Mouse (Mus musculus) liver (tissue): ENCODE measurements around the gene Oxsm.

Experiments used
- DNase-seq: peaks from one replicate; pipeline ENCODE4 v3.0.0-alpha.2; 2020; ENCODE audit warnings: mixed read lengths

The Oxsm gene

GRCm38 (mm10) chr14:16249171-16249874 is at the start of gene Oxsm, which contains the start of gene Ngly1:
TSS of gene Oxsm (minus strand) at chr14:16249808.
TSS of gene Ngly1 (plus strand) at chr14:16249280.
- DNase-seq = peak; percentile 94

- DNase-seq = no peak
These were observed 47.3 kb upstream of the Oxsm start for GRCm38 (mm10) chr14:16296816-16297468.

- no peak for DNase-seq
These were observed 44.3 kb upstream of the Oxsm start for GRCm38 (mm10) chr14:16293921-16294320.

GRCm38 (mm10) chr14:16293015-16293414 is 43.4 kb upstream of the Oxsm start:
- DNase-seq = no peak

GRCm38 (mm10) chr14:16292371-16292770 is 42.8 kb upstream of the Oxsm start:
- no peak for DNase-seq

GRCm38 (mm10) chr14:16283966-16284365 is 34.4 kb upstream of the Oxsm start:
- no peak for DNase-seq

- DNase-seq = no peak
These were observed 29.6 kb upstream of the Oxsm start for GRCm38 (mm10) chr14:16279196-16279595.

- DNase-seq = no peak
These were observed 24.1 kb upstream of the Oxsm start for GRCm38 (mm10) chr14:16273677-16274076.

- DNase-seq = no peak
These were observed 20.2 kb upstream of the Oxsm start for GRCm38 (mm10) chr14:16269776-16270175.

- DNase-seq = no peak
These were observed 17.4 kb upstream of the Oxsm start for GRCm38 (mm10) chr14:16267028-16267427.

- no peak for DNase-seq
These were observed 12.3 kb upstream of the Oxsm start for GRCm38 (mm10) chr14:16261869-16262268.

- DNase-seq = no peak
These were observed 10.9 kb upstream of the Oxsm start for GRCm38 (mm10) chr14:16260541-16260940.

GRCm38 (mm10) chr14:16256209-16256608 is 6.6 kb upstream of the Oxsm start:
- no peak for DNase-seq

- no peak for DNase-seq
These were observed 6.1 kb upstream of the Oxsm start for GRCm38 (mm10) chr14:16255745-16256144.

GRCm38 (mm10) chr14:16250099-16250498 is 491 bp upstream of the Oxsm start:
- DNase-seq = no peak

- DNase-seq = no peak
These were observed 928 bp downstream of the Oxsm start for GRCm38 (mm10) chr14:16248603-16249157.

GRCm38 (mm10) chr14:16248135-16248534 is 1.5 kb downstream of the Oxsm start:
- no peak for DNase-seq

GRCm38 (mm10) chr14:16246340-16246912 is 3.2 kb downstream of the Oxsm start:
- DNase-seq = no peak

- DNase-seq = peak; percentile 68
These were observed 4.5 kb downstream of the Oxsm start for GRCm38 (mm10) chr14:16245127-16245526.

GRCm38 (mm10) chr14:16244370-16244769 is 5.2 kb downstream of the Oxsm start:
- no peak for DNase-seq

GRCm38 (mm10) chr14:16243603-16244209 is 5.9 kb downstream of the Oxsm start:
- DNase-seq = peak; percentile 52

GRCm38 (mm10) chr14:16242947-16243602 is 6.5 kb downstream of the Oxsm start:
- peak; percentile 91 for DNase-seq
